Mouse (Mus musculus) spleen, postnatal 4 days (tissue): Measurements from ENCODE around the gene Nrxn2.

Experiments
- DNase-seq, 2 experiments: peaks; one replicate each; pipeline ENCODE4 v3.0.0; 2022; ENCODE audit warnings: low spot score in 2 of 2

Nrxn2 gene

DNA sequence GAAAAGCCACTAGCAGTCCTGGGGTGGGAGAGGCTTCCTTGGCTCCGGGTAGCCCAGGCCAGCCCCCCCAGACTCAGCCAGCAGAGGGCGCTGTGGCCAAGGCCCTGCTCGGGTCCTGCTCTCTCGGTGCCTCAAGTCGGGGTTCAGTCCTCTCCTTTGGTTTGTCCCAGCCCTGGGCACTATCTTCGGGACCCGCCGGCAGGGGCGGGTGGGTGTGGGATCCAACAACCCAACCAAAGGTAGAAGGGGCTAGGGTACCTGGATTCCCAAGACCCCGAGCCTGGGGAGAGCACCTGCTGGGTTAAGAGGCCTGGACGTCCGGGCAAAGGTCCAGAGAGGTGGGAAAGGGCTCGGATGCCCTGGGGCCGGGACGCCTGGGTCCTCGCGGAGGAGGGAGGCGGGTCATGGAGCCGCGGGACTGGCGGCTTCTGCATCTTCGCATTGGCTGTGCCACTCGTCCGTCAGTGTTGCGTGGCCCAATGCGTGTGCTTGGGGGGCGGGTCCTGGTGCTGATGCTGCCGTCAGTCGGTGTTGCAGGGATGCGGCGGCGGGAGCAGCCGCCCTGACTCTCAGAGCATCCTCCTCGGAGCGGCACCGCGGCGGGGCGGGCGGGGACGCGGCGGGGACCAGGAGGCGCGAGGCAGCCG is at the start of gene Nrxn2:
Gene Nrxn2 (plus strand): TSS at position 499 of the 647 bp plus-strand sequence.
- peak; percentile 76 to 94 for DNase-seq

DNA sequence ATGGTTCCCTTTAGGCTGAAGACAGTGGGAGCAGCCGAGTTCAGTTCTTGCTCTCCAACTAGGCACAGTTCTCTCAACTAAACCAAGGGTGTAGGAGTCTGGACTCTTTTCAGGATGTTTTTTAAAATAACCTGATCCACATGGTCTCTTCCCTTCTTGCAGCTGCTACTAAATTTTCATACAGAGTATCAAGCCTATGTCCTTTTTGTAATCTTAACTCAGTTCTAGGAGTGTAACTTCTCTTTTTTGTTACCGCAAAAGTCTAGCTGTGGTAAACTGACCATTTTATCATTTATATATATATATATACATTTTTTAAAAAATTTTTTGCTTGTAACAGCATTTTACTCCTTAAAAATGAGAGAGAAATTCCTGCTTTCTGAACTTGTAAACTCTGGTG is 48.4 kb upstream of the Nrxn2 start:
- DNase-seq = no peak

DNA sequence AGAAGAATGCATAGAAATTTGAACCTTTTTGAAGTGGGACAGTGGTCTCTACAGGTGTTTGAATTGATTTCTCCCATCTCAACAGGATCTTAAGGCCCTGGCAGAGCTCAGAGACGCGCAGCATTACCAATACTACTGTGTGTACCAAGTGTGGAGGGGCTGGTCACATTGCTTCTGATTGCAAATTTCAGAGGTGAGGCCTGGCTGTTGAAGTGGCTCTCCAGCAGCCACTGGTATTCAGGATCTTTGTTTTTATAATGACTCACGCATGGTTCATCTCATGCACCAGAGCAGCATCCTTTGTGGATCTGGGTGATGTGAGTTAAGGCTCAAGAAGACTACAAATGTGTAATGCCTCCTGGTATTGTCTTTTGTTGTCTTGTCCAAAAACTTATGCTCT is 46.1 kb upstream of the Nrxn2 start:
- no peak for DNase-seq

DNA sequence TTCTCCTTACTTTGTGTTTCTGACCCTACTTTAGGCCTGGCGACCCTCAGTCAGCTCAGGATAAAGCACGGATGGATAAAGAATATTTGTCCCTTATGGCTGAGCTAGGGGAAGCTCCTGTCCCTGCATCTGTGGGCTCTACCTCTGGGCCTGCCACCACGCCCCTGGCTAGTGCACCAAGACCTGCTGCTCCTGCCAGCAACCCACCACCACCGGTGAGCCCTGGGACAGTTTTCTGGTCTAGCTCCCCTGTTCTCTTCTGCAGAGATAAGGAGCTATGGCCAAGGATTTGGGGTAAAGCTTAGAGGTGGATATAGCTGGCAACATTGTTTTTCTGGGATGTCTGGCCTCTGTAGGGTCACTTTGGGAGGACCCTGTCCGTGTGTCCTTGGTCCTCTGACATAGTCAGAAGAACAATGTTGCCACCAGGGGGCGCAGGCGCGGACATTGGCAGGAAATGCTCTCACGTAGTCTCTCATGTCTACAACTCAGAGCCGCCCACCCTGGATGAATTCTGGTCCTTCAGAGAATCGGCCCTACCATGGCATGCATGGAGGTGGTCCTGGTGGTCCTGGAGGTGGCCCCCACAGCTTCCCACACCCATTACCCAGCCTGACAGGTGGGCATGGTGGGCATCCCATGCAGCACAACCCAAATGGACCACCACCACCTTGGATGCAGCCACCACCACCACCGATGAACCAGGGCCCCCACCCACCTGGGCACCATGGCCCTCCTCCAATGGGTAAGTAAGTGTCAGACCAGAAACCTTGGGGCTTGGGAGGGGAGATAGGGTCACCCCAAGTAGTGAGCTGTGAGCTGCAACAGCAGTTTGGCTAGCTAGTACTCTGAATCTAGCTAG is 44.8 kb upstream of the Nrxn2 start:
- DNase-seq = peak; percentile 82 to 96

DNA sequence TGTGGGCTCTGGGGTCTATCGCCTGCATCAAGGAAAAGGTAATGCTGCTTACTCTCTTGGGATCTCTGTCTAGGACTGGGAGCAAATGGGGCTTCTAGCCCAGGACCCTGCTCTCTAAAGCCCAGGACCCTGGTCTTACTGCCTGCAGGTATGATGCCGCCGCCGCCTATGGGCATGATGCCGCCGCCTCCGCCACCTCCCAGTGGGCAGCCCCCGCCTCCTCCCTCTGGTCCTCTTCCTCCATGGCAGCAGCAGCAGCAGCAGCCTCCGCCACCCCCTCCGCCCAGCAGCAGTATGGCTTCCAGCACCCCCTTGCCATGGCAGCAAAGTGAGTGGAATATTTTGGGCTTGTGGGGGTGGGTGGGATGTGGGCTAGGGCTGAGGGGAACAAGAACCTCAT is 44.0 kb upstream of the Nrxn2 start:
- DNase-seq = no peak

DNA sequence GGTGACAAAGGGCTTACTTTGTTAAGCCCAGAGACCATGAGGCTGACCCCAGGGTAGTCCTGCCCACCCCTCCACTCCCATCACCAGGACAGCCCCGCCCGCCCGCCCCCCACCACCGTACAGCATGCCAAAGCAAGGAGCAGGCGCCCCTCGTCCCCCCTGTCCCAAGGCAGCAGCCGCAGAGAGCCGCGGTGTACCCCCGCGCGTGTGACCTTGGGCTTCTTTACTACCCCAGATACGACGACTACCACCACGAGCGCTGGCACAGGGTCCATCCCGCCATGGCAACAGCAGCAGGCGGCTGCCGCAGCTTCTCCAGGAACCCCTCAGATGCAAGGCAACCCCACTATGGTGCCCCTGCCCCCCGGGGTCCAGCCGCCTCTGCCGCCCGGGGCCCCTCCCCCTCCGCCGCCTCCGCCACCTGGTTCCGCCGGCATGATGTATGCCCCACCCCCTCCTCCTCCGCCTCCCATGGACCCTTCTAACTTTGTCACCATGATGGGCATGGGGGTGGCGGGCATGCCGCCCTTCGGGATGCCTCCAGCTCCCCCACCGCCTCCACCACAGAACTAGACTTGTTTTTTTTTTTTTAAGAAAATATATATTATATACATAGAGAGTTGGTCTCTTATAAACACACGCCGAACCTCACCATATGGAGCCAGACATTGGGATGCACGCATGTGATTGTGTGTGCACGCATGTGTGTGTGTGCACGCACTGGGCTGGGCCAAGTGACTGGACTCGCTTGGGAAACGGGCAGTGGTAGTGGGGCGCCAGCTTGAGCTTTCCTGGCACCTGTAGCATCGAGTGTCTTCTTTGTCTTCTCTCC is 42.9 kb upstream of the Nrxn2 start:
- no peak for DNase-seq

DNA sequence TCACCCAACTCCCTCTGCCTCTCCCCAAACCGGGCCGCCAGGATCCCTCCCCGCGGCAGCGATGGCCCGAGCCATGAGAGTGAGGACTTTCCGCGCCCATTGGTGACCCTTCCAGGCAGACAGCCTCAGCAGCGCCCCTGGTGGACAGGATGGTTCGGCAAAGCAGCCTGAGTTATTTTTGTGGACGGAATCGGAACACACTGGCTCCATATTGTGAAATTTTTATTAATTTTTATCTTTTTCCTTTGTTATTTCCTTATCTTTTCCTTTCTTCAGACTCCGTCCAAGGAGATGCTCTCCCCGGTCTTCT is 42.3 kb upstream of the Nrxn2 start:
- peak; percentile 52 to 84 for DNase-seq

DNA sequence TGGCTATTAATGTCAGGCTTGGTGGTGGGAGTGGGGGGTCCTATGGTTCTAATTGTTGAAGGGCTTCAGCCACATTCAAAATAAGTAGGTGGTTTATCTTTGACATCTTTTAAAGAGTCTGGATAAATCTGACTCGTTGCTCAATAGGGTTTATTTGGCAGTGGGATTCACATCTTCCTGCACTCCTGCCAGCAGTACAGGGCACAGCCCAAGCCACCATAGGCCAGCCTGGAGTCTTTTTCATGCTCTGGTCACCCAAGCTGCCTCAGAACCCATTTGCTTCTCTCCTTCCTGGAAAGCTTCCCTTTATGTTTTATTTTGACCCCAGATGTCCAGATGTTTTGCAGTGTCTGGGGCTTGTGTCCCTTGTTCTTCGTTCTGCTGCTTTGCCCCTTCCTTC is 41.9 kb upstream of the Nrxn2 start:
- DNase-seq = no peak

DNA sequence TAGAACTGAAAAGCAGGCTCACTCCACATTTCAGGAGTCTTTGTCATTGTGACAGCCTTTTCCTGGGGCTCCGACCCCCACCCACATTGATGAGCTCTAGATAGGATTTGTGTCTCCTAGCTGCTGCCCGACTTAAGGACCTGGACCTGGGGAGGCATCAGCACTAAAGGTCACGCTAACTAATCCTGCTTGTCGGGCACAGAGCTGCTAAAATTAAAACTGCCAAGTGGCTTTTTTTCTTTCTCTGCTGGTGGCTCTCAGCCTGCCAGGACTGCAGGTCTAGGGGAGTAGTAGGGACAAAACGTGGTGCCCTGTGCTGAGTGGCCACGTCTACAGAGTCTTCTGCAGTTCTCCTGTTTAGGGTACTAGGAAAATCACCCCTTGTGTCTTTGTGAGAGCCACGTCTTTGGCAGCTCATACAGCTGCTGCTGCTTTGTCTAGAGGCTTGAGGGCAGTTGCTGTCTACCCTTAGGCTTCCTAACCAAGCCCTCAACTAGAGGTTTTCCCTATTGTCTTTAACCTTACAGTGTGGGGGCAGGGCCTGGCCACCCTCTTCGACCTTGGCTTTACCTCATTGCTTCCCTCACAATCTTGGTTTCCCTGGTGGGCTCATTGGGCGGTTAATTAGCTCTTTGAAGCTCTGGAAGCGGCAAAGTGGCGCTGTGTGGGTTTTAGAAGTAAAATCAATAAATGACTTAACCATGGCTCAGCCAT is 41.0 kb upstream of the Nrxn2 start:
- no peak for DNase-seq

DNA sequence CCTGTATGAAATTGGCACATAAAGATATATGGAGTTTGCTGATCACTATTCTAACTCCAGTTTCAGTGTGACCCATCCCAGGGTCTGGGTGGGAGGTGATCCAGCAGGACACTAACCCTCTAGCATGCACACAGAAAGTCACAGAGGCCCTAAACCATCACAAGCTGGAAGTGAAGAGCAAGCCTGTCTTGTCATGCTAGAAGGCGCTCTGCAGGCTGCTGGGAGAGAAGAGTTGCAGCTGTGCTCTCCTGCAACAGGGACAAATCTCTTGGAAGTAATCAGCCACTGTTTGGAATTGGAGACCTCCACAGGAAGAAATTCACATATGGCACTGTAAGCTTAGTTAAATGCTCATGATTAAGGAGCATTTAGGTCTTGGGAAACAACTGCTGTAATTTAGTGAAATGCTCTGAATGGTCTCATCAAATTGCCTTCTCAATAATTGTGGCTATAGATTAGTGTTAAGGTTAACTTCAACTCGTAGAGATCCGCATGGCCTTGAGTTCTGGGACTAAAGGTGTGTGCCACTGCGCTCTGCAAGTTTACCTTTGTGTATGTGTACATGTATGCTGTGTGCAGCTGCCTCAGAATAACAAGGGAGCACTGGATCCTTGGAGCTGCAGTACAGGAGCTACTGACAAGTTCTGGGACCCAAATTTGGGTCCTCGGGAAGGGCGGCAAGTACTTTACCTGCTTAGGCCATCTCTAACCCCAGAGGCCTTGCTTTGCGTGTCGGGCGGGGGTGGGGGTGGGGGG is 37.9 kb upstream of the Nrxn2 start:
- no peak for DNase-seq

DNA sequence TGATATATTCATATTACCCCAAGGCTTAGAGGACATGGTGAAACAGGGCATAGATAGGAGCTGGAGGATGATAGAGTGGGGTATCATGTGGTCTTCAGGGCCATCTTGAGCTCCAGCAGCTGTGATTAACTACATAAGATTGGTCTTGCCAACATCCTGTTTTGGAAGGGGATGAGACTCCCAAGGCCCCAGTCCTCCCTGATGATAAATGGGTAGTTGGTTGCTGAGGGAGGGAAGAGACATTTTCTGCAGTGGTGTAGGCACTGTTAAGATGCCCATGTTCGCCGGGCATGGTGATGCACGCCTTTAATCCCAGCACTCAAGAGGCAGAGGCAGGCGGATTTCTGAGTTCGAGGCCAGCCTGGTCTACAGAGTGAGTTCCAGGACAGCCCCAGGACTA is 37.3 kb upstream of the Nrxn2 start:
- no peak for DNase-seq

DNA sequence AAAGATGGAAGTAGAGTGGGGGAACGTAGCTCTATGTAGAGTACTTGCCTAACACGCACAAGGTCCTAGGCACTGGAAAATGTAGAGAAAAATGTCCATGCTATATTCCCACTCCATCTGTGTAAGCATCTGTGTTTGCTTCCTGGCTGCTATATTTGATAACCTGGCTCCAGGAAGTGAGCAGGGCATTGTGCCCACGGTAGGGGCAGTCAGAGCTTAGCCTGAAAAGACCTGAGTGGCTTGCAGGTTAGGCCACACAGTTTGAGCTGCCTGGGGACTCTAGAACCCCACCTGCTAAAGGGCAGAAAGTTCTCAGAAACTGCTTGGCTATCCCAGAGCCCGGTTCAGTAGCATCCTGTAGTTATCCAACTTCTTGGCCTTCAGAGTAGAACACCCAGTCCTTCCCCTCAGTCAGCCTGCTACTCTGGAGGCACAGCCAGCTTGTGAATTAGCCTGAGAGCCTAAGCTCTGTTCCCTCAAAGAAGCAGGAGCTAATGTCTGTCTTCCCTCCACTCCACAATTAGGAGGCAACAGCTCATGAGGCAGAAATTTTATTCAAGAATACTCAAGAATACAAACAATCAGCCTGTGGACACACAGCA is 36.1 kb upstream of the Nrxn2 start:
- DNase-seq = no peak

DNA sequence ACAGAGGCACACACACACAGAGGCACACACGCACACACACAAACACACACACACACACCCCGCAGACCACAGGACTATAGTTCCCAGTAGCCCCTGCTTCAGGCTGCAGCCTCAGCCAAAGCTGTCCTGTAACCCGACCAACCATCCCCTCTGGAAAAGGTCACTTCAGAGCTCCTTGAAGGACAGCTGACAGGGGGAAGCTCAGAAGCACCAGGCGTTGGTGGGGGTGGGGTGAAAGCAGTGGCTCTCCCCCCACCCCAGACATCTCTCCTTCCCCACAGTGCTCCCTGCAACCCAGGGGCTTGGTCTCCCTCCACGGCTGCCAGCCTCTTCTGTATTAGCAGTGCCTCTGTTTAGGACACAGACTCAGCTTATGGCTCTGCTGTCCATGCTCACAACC is 35.1 kb upstream of the Nrxn2 start:
- DNase-seq = no peak

DNA sequence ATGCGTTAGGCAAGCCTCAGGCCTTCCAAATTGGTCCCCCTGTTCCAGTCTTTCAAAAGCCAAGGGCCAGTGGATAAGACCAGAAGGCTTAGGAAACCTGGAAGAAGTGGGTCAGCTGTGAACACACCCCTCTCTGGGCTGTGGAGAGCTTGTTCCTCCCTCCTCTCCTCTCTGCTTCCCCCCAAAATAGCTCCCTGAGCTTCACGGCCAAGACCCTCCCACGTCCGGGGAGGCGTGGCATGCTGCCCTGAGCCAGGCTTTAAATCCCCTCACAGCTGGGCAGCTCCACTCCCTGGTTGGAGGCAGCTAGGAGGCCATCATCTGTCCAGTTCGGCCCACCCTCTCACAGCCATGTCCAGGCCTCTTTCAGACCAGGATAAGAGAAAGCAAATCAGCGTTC is 34.4 kb upstream of the Nrxn2 start, which contains the start of gene Pygm:
Gene Pygm (plus strand): TSS at position 272 of the 400 bp plus-strand sequence.
- no peak for DNase-seq

DNA sequence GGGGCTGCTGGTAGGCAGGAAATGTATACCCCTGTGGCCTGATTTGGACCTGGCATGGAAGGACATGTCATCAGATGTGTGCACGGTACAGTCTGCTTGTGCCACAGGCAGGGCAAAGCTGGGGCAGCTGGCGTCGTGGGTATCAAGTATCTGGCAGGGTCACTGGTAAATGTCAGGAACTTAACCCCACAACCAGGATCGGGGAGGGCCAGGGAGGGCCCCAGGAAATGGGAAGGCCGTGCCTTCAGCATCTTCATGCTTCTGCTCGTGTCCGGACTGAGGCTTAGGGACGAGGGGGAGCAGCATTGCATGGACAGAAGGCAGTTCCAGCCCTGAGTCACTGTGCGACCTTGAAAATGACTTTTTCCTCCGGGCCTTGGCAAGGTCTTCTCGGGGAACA is 33.6 kb upstream of the Nrxn2 start:
- DNase-seq = no peak

DNA sequence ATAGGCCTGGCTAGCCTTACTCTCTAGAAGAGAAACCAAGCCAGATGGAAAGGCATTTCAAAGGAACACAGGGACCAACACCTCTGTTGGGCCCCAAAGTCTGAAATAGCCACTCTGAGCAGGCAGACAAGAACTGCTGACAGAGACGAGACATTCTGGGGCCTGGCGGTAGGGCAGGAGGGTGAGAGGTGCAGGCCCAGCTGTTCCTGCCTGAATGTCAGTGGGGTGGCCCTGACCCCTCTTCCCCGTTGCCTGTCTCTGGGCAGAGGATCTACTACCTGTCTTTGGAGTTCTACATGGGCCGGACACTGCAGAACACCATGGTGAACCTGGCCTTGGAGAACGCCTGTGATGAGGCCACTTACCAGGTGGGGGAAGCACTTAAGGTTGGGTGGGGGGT is 33.1 kb upstream of the Nrxn2 start:
- DNase-seq = no peak

DNA sequence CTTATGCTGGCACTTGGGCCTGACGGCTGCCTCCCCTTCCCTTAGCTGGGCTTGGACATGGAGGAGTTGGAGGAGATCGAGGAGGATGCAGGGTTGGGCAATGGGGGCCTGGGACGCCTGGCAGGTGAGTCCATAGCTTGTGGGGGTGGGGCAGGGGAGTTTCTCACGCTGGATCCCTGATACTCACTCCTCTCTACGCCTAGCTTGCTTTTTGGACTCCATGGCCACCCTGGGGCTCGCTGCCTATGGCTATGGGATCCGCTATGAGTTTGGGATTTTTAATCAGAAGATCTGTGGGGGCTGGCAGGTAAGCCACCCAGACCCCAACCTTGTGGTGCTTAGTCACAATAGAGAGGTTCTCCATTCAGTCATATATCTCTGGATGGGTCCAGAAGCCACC is 32.7 kb upstream of the Nrxn2 start:
- DNase-seq = no peak

DNA sequence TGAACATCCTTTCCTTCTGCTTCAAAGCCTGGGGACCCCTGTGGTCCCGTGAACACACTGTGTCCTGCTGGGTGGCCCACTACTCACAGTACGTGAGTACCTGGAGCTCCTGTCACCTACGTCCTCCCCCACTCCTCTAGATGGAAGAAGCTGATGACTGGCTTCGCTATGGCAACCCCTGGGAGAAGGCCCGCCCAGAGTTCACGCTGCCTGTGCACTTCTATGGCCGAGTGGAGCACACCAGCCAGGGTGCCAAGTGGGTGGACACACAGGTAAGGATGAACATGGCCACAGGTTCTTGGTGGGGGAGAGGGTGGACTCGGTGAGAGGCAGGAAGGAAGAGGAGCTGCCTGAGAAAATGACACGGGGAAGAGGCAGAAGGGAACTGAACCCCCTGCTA is 32.3 kb upstream of the Nrxn2 start:
- no peak for DNase-seq

DNA sequence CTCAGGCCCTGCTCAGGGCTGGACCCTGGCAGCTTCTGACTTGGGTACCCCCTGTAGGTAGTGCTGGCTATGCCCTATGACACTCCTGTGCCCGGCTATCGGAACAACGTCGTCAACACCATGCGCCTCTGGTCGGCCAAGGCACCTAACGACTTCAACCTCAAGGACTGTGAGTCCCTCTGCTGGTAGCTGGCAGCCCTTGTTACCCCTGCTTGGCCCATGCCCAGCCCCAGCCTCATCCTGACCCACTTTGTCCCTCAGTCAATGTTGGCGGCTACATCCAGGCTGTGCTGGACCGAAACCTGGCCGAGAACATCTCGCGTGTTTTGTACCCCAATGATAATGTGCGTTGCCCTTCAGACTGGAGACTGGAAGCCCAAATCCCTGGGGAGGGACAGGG is 30.5 kb upstream of the Nrxn2 start:
- DNase-seq = peak in 1 of 2 experiments; percentile 66

DNA sequence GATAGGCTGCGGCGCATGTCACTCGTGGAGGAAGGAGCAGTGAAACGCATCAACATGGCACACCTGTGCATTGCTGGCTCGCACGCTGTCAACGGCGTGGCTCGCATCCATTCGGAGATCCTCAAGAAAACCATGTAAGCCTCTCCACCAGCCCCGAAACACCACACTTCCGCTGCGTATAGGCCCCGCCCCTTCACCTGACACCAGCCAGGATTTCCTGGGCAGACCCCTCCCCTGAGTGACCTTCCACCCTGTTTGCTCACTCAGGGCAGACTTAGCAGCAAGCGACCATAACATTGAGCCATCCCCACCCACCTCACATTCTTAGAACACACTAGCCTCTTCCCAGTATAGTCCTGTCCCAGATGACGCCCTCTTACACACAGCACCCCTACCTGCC is 28.7 kb upstream of the Nrxn2 start:
- DNase-seq = peak in 1 of 2 experiments; percentile 53

DNA sequence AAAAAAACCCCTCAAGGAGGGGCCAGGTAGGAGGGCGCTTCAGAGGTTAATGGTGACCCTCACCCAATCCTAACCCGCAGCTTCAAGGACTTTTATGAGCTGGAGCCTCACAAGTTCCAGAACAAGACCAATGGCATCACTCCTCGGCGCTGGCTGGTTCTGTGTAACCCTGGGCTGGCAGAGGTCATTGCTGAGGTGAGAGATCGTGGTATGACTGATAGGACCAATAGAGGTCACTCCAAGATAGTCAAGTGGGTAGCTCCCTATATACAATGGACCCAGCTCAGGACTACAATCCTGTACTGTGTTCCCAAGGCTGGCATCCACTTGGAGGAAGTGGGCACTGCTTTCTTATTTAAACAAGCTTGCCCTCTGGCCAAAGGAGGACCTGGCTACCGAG is 28.3 kb upstream of the Nrxn2 start:
- DNase-seq = no peak
